Mouse (Mus musculus) MEL (cell line): ENCODE data around the gene Gadd45a.

Experiments used
- CTCF ChIP-seq, 3 experiments: IDR thresholded peaks in 2 of 3; conservative IDR thresholded peaks in 1 of 3; 2 replicates each; pipeline ENCODE4 v1.5.1; 2011 to 2012; ENCODE audit warnings: low read length in 3 of 3, low read depth in 2 of 3, mild to moderate bottlenecking in 2 of 3, improper control_type of control experiment in 1 of 3, inconsistent platforms in 1 of 3, mixed read lengths in 1 of 3, moderate library complexity in 1 of 3; ENCODE audit not compliant: control insufficient read depth in 1 of 3, insufficient read depth in 1 of 3, poor library complexity in 1 of 3, severe bottlenecking in 1 of 3
- EP300 ChIP-seq, 2 experiments: IDR thresholded peaks; 2 replicates each; pipeline ENCODE4 v1.6.1; 2011; ENCODE audit warnings: improper control_type of control experiment in 2 of 2, low read length in 2 of 2, low read depth in 1 of 2, mild to moderate bottlenecking in 1 of 2
- GATA1 ChIP-seq: IDR thresholded peaks from 2 replicates; pipeline ENCODE4 v1.6.1; 2011; ENCODE audit warnings: low read depth, low read length, improper control_type of control experiment
- MAZ ChIP-seq: IDR thresholded peaks from 2 replicates; pipeline ENCODE4 v1.6.1; 2012; ENCODE audit warnings: low read depth, mild to moderate bottlenecking, inconsistent platforms, low read length, improper control_type of control experiment
- POLR2A ChIP-seq, 2 experiments: IDR thresholded peaks; 2 replicates each; pipeline ENCODE4 v1.6.1; 2011 to 2012; ENCODE audit warnings: low read length in 2 of 2, mild to moderate bottlenecking in 2 of 2, control low read depth in 1 of 2, improper control_type of control experiment in 1 of 2, low read depth in 1 of 2, moderate library complexity in 1 of 2; ENCODE audit not compliant: control insufficient read depth in 1 of 2, insufficient read depth in 1 of 2, poor library complexity in 1 of 2
- RAD21 ChIP-seq: IDR thresholded peaks from 2 replicates; pipeline ENCODE4 v1.6.1; 2011; ENCODE audit warnings: mild to moderate bottlenecking, low read depth, low read length, improper control_type of control experiment
- SMC3 ChIP-seq: IDR thresholded peaks from 2 replicates; pipeline ENCODE4 v1.6.1; 2011; ENCODE audit warnings: low read depth, low read length, improper control_type of control experiment
- TAL1 ChIP-seq: IDR thresholded peaks from 2 replicates; pipeline ENCODE4 v1.6.1; 2012; ENCODE audit warnings: mild to moderate bottlenecking, inconsistent platforms, low read length, moderate library complexity, mixed read lengths
- TBP ChIP-seq: IDR thresholded peaks from 2 replicates; pipeline ENCODE4 v1.8.0; 2011; ENCODE audit warnings: low read depth, low read length, improper control_type of control experiment

DNA sequence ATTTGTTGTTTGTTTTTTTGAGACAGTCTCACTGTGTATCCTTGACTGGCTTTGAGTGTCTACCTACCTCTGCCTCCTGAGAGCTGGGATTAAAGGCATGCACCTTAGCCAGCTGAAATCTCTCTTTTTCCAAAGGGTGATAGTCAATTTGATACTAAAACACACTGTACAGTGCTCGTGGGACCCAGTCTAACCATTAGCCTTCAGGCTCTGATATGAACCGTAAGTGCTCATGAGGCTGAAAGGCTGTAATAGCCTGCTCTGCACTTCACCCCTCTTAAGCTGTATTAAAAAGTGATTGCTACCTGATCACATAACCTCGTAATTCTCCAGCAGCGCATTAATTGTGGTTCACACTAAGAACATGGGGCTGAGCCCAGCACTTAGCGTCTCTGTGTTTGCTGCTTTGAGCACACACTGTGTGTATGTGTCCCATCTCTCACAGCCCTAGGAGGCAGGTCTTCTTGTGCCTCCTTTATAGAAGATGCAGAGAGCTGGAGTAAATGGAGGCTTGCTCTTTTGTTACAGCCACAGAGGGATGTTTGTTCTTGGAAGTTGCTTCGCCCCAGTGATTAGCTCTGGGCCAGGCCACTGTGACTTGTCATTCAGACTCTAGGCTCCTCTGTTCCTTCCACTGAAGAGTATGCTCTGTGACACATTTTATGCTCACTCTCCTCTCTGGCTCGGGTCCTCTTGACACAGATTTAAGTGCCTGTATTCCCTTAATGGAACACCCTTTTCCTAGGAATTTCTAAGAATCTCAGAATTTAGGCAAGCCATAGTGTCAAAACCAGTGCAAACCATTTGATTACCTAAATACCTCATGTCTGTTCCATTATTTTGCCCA, 26.7 kb downstream of the Gadd45a start:
- no peak for TF ChIP-seq EP300 (IDR thresholded peaks at IDR 0.05; ENCODE audit: low read depth in 1 of 2, low read length in 2 of 2)
- TF ChIP-seq CTCF (IDR thresholded peaks at IDR 0.05 in 2 of 3, conservative IDR thresholded peaks at IDR 0.05 in 1 of 3; ENCODE audit: control insufficient read depth in 1 of 3, insufficient read depth in 1 of 3, low read depth in 2 of 3, low read length in 3 of 3, poor library complexity in 1 of 3, severe bottlenecking in 1 of 3), result no peak
- TF ChIP-seq RAD21, result no peak
- no peak for TF ChIP-seq TAL1
- no peak for TF ChIP-seq GATA1
- TF ChIP-seq TBP, result no peak
- TF ChIP-seq POLR2A (IDR thresholded peaks at IDR 0.05; ENCODE audit: control insufficient read depth in 1 of 2, insufficient read depth in 1 of 2, low read depth in 1 of 2, low read length in 2 of 2, poor library complexity in 1 of 2), result no peak
- TF ChIP-seq MAZ, result no peak
- TF ChIP-seq SMC3, result no peak
